Mouse (Mus musculus) midbrain, embryonic 14.5 days (tissue): ENCODE measurements around the gene Kctd18. TPM values are rescaled to one million over a fixed set of nuclear protein-coding genes. Genes with fewer than 3 reads are reported as not detected.

Experiments used
- ATAC-seq: fragments of 200-750 bp; cut with Nextera tagmentation; 2 replicates; pipeline ENCODE4 v1.8.0; 2017; ENCODE audit warnings: moderate number of reproducible peaks, moderate library complexity; ENCODE audit not compliant: low FRiP score, low TSS enrichment
- DNase-seq: peaks from one replicate; pipeline ENCODE4 v3.0.0-alpha.2; 2015
- H3K27ac ChIP-seq: fragments of 300-500 bp; sonication (generic); replicated peaks from 2 replicates; pipeline ENCODE4 v1.5.1; 2014; ENCODE audit warnings: mild to moderate bottlenecking, low read depth, low read length, moderate library complexity
- H3K27me3 ChIP-seq: fragments of 300-500 bp; sonication (generic); 2 replicates; pipeline ENCODE4 v1.6.1; 2014; ENCODE audit warnings: low read length, control low read depth, mixed read lengths; ENCODE audit not compliant: control insufficient read depth, insufficient read depth
- H3K36me3 ChIP-seq: fragments of 300-500 bp; sonication (generic); 2 replicates; pipeline ENCODE4 v1.6.1; 2014; ENCODE audit warnings: low read length, control low read depth; ENCODE audit not compliant: control insufficient read depth, insufficient read depth
- H3K4me1 ChIP-seq: fragments of 300-500 bp; sonication (generic); 2 replicates; pipeline ENCODE4 v1.6.1; 2014; ENCODE audit warnings: mild to moderate bottlenecking, antibody characterized with exemption, low read length, control low read depth; ENCODE audit not compliant: control insufficient read depth, insufficient read depth
- H3K4me2 ChIP-seq: fragments of 300-500 bp; sonication (generic); 2 replicates; pipeline ENCODE4 v1.6.1; 2014; ENCODE audit warnings: mild to moderate bottlenecking, low read length, moderate library complexity
- H3K4me3 ChIP-seq: fragments of 300-500 bp; sonication (generic); replicated peaks from 2 replicates; pipeline ENCODE4 v1.5.1; 2014; ENCODE audit warnings: low read depth, low read length
- H3K9ac ChIP-seq: fragments of 300-500 bp; sonication (generic); replicated peaks from 2 replicates; pipeline ENCODE4 v1.6.1; 2014; ENCODE audit warnings: mild to moderate bottlenecking, low read length, moderate library complexity
- H3K9me3 ChIP-seq: fragments of 300-500 bp; sonication (generic); 2 replicates; pipeline ENCODE4 v1.6.1; 2016; ENCODE audit warnings: low read length, control low read depth, mixed read lengths; ENCODE audit not compliant: control insufficient read depth
- WGBS: fragments of 180-500 bp; shearing (Covaris S2); extraction: QIAGEN DNeasy Blood & Tissue Kit; methylation state at CpG from one replicate; pipeline ENCODE4 v1.1.7; 2014; 5-methylcytosine and 5-hydroxymethylcytosine counted together
- polyA plus RNA-seq: library from polyadenylated mRNA; unstranded; fragments of >200 nt; fragmentation: Nextera tagmentation; extraction: Ambion mirVana; gene quantifications from 2 replicates; pipeline ENCODE4 v1.2.1, GENCODE M21; 2014

The Kctd18 gene
- 26.5 and 29.5 TPM in 2 replicates for polyA plus RNA-seq

DNA sequence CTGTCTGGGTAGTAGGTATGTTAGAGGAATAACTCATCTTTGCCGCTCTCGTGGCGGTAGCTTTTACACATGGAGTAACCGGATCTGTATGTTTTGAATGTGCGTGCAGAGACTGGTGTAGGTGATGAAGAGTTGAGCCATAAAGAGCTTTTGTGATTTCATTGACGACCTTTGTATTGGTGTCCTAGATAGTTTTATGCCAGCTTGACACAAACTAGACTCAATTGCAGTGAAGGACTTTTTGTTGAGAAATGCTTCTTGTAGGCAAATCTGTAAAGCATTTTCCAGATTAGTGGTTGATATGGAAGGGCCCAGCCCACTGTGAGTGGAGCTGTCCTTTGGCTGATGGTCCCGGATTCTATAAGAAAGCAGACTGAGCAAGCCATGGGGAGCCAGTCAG is at the start of gene Kctd18:
Gene Kctd18 (minus strand): TSS at position 101 of the 400 bp plus-strand sequence.
- DNase-seq (no peak), ATAC-seq (no peak)
- WGBS = 96% methylated on average over 7 of the region's 7 CpGs
- no peak within 1 kb of the TSS for H3K9ac ChIP-seq
- H3K4me2 ChIP-seq = no peak within 1 kb of the TSS
- H3K4me1 ChIP-seq = no peaks in the 10 kb centered on the region
- peaks cover 12% of the 10 kb centered on the region for H3K36me3 ChIP-seq
- no peaks in the 10 kb centered on the region for H3K27me3 ChIP-seq
- H3K4me3 ChIP-seq = no peak within 1 kb of the TSS
- no peaks in the 10 kb centered on the region for H3K9me3 ChIP-seq
- no peak within 1 kb of the TSS for H3K27ac ChIP-seq

DNA sequence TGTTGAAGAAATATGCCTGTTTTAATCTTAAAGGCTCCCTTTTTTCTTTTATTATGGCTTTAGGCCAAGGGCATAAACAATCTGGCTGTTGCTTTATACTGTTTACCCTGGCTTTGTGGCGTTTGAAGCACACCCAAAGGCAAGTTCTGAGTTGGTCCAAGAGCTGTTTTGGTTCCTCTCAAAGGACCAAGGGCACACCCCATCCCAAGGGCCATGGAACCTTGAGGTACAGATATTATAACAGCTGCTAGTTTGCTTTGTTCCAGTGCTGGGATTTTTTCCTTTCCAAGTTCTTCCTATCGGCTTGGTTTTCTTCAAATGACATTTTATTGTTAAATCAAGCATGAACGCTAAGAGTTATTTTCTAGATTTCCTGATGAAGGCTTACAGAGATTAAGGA is 46.9 kb upstream of the Kctd18 start:
- DNase-seq = no peak
- ATAC-seq = no peak

DNA sequence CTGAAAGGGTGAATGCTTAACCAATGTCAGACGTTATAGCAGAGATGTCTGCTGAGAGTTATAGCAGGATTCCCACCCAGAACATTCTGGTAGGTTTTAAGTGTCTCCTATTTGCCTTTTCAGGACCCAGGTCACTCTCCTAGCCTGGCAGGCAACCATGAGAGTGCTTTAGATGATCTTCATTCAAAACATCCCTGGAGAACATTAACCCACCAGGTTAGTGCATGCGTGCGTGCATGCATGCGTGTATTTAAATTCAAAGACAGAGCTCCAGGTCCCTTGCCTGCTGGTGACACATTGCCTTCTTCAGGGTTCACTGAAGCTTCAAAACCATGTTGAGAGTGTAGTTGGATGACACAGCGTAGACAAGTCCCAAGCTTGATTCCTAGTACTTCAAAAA is 46.4 kb upstream of the Kctd18 start:
- Histone ChIP-seq H3K4me3 (no peak overlapping the region), H3K9ac (no peak overlapping the region), H3K36me3 (no peaks in the 10 kb centered on the region), H3K27me3 (no peaks in the 10 kb centered on the region), H3K4me1 (no peaks in the 10 kb centered on the region), H3K9me3 (no peaks in the 10 kb centered on the region), H3K27ac (no peak overlapping the region), H3K4me2 (no peak overlapping the region)
- ATAC-seq = no peak
- WGBS = 92% methylated on average over 5 of the region's 5 CpGs
- no peak for DNase-seq

More for the DNA sequence above, 46.9 kb upstream of the Kctd18 start:
- H3K4me1 ChIP-seq = no peaks in the 10 kb centered on the region
- H3K27me3 ChIP-seq = no peaks in the 10 kb centered on the region
- no peaks in the 10 kb centered on the region for H3K36me3 ChIP-seq
- 79% methylated on average over 3 of the region's 3 CpGs for WGBS
- H3K4me3 ChIP-seq = no peak overlapping the region
- H3K9ac ChIP-seq = no peak overlapping the region
- H3K9me3 ChIP-seq = no peaks in the 10 kb centered on the region
- no peak overlapping the region for H3K27ac ChIP-seq
- H3K4me2 ChIP-seq = no peak overlapping the region

DNA sequence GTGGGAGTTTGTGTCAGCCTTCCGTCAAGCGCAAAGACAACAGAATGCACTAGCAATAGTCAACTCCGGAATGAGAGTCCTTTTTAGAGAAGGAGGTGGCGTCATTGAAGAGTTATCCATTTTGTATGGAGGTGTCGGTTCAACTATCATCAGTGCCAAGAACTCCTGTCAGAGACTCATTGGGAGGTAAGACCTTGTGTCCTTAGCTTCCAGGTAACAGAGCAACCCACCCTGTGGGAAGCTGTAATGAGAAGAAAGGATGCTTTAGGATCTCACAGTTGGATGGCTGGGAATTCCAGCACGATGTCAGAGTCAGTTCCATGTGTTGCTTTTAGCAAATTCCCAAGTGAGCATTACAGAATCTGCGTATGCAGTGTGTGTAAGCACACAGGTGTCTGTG is 43.4 kb upstream of the Kctd18 start:
- Histone ChIP-seq H3K27ac (no peak overlapping the region), H3K9me3 (no peaks in the 10 kb centered on the region), H3K4me2 (no peak overlapping the region), H3K9ac (no peak overlapping the region), H3K4me1 (no peaks in the 10 kb centered on the region), H3K4me3 (no peak overlapping the region), H3K36me3 (no peaks in the 10 kb centered on the region), H3K27me3 (no peaks in the 10 kb centered on the region)
- 95% methylated on average over 7 of the region's 7 CpGs for WGBS
- ATAC-seq (no peak), DNase-seq (no peak)

DNA sequence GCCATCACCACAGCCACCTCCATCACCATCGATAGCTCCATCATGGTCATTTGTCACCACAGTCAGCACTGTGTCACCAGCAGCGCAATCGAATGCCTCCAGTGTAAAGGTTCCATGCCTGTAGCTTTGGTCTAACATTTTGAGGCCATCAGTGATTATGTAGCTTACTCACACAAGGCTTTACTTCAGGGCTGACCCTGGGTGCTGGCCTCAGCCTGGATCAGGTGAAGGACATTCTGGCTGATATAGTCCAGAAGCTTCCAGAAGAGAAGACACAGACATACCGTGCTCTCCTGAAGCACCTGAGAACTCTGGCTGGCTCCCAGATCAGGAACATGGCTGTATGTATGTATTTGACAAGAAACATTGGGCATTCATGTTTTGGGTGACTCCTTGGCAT is 40.1 kb upstream of the Kctd18 start:
- no peak for ATAC-seq
- H3K9me3 ChIP-seq = no peaks in the 10 kb centered on the region
- no peak overlapping the region for H3K9ac ChIP-seq
- H3K4me2 ChIP-seq = no peak overlapping the region
- no peak overlapping the region for H3K27ac ChIP-seq
- no peaks in the 10 kb centered on the region for H3K27me3 ChIP-seq
- 97% methylated on average over 4 of the region's 4 CpGs for WGBS
- H3K36me3 ChIP-seq = no peaks in the 10 kb centered on the region
- H3K4me3 ChIP-seq = no peak overlapping the region
- no peaks in the 10 kb centered on the region for H3K4me1 ChIP-seq
- no peak for DNase-seq

DNA sequence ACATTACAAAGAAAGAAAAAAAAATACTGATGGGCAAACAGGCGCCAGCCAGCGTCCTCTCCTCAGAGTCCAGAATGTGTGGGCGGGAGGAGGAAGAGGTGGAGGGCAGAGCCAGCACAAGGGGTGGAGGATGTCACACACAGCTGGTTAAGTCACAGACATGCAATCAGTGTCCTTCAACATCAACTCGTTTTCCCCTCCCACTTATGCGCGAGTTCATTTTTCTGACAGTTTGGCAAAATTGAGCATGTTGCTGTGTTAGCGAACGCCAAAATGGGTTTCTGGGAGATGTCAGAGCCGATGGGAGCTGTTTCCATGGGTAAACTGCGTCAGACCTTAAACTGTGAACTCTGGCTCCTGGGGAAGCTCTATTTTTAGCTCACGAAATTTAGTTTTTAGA is 38.2 kb upstream of the Kctd18 start:
- Histone ChIP-seq H3K36me3 (no peaks in the 10 kb centered on the region), H3K4me3 (no peak overlapping the region), H3K4me2 (no peak overlapping the region), H3K27ac (no peak overlapping the region), H3K9ac (no peak overlapping the region), H3K27me3 (no peaks in the 10 kb centered on the region), H3K4me1 (no peaks in the 10 kb centered on the region), H3K9me3 (no peaks in the 10 kb centered on the region)
- no peak for ATAC-seq
- WGBS = 84% methylated on average over 11 of the region's 11 CpGs
- no peak for DNase-seq

DNA sequence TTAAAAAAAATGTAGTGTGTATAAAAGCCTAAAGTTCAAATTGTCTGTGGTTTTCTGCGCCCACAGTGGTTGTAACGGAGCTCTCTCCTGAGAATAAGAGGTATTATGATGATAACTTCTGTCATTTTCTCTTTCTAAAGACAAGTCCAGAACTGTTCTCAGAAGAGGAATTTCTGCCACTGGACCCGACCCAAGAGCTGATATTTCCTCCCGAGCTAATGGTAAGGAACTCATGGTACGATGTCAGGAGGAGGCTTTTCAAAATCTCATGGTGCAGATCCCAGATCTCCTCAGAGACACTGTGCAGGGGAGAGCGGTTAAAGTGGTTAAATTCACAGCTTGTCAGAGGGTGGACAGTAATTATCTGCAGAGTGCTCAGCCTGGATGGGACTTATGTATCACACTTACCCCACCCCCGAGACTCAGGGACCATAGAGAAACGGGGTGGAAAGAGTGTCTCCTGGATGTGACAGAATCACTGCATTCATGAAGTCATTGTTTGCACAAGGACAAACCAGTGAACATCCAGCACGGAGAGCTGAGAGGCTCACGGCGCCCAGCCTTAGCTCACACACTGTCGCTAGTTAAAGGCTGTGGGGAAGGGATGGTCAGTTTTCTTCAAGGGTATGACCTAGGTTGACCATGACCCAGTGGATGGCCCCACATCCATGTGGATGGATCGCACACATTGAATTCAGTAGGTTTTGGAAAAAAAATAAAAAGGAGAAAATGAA is 37.5 kb upstream of the Kctd18 start:
- ATAC-seq (no peak), DNase-seq (no peak)
- no peak overlapping the region for H3K27ac ChIP-seq
- H3K4me1 ChIP-seq = no peaks in the 10 kb centered on the region
- no peaks in the 10 kb centered on the region for H3K36me3 ChIP-seq
- no peaks in the 10 kb centered on the region for H3K27me3 ChIP-seq
- no peak overlapping the region for H3K9ac ChIP-seq
- H3K9me3 ChIP-seq = no peaks in the 10 kb centered on the region
- H3K4me2 ChIP-seq = no peak overlapping the region
- WGBS = 77% methylated on average over 13 of the region's 13 CpGs
- H3K4me3 ChIP-seq = no peak overlapping the region

DNA sequence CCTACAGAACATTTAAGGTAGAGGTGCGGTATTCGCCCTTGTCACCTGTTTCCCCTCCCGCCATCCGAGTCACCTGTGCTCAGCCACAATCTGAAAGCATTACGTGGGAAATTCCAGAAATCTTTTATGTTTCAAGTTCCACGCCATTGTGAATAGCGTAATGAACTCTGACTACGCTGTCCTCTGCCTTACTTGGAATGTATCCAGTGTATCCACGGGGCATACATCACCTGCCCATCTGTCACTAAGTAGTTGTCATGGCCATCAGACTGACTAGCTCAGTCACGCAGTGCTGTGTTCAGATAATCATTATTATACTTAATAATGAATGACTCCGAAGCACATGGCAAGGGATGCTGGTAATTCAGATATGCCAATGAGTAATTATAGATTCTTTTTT is 36.8 kb upstream of the Kctd18 start:
- Histone ChIP-seq H3K36me3 (no peaks in the 10 kb centered on the region), H3K27ac (no peak overlapping the region), H3K4me1 (no peaks in the 10 kb centered on the region), H3K27me3 (no peaks in the 10 kb centered on the region), H3K4me3 (no peak overlapping the region), H3K9ac (no peak overlapping the region), H3K4me2 (no peak overlapping the region), H3K9me3 (no peaks in the 10 kb centered on the region)
- no peak for DNase-seq
- WGBS = 75% methylated on average over 11 of the region's 11 CpGs
- peak; percentile 55; the same call in 1 of the 2 replicates for ATAC-seq

DNA sequence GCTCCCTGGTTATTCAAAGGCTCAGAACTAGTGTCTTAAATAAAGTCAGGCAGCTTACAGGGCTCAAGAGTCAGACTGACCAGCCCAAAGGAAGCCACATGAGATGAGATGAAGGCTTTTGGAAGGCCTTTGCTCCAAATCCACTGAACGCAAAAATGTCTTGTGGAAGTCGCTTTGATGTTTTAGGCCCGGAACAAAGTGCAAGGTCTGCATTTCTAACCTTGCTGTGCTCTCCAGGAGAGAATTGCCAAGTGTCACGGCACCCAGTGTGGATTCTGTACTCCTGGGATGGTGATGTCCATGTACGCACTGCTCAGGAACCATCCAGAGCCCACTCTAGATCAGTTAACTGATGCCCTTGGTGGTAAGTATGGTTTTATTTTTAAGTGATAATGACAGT is 30.4 kb upstream of the Kctd18 start:
- H3K9ac ChIP-seq = no peak overlapping the region
- no peaks in the 10 kb centered on the region for H3K36me3 ChIP-seq
- no peaks in the 10 kb centered on the region for H3K4me1 ChIP-seq
- no peak overlapping the region for H3K4me2 ChIP-seq
- no peak overlapping the region for H3K4me3 ChIP-seq
- H3K27ac ChIP-seq = no peak overlapping the region
- no peak for ATAC-seq
- WGBS = 90% methylated on average over 5 of the region's 5 CpGs
- no peak for DNase-seq
- no peaks in the 10 kb centered on the region for H3K27me3 ChIP-seq
- no peaks in the 10 kb centered on the region for H3K9me3 ChIP-seq
